ENCODE assay signal across 20 mouse cellular contexts in genomic region chr4:104999702-105000101, GRCm38 (mm10).
"Had no signal": no experiment of that assay in that cellular context is flagged by ENCODE, and none has a peak within 500 bp of the region (broad histone marks: within the 10 kb centered on the region; RNA-seq: fewer than 3 reads in every experiment).

No protein-coding gene starts in this region.

- H3K9ac ChIP-seq: intestine, embryonic 15.5 days; kidney, embryonic 15.5 days; liver, embryonic 13.5 days; lung, embryonic 15.5 days; midbrain, embryonic 13.5 days; neural tube, embryonic 13.5 days had no signal

- H3K4me2 ChIP-seq: intestine, embryonic 15.5 days; kidney, embryonic 15.5 days; liver, embryonic 13.5 days; lung, embryonic 15.5 days; midbrain, embryonic 13.5 days; neural tube, embryonic 13.5 days had no signal

- H3K27ac ChIP-seq: intestine, embryonic 15.5 days; kidney, embryonic 15.5 days; left cerebral cortex, adult 2 months; liver, embryonic 13.5 days; lung, embryonic 15.5 days; midbrain, embryonic 10.5 days; midbrain, embryonic 13.5 days; neural tube, embryonic 13.5 days; stomach, postnatal 0 days had no signal

- ATAC-seq: intestine, embryonic 15.5 days; midbrain, embryonic 13.5 days; midbrain, embryonic 16.5 days had no signal

- H3K4me3 ChIP-seq: intestine, embryonic 15.5 days; kidney, embryonic 15.5 days; left cerebral cortex, adult 2 months; liver, embryonic 13.5 days; lung, embryonic 15.5 days; megakaryocyte, embryonic 14.5 days; midbrain, embryonic 10.5 days; midbrain, embryonic 13.5 days; myocyte; neural tube, embryonic 13.5 days had no signal

- H3K27me3 ChIP-seq: intestine, embryonic 15.5 days; kidney, embryonic 15.5 days; liver, embryonic 13.5 days; lung, embryonic 15.5 days; megakaryocyte, embryonic 14.5 days; midbrain, embryonic 13.5 days; neural tube, embryonic 13.5 days had no signal

- H3K36me3 ChIP-seq: intestine, embryonic 15.5 days; kidney, embryonic 15.5 days; liver, embryonic 13.5 days; lung, embryonic 15.5 days; midbrain, embryonic 10.5 days; midbrain, embryonic 13.5 days; neural tube, embryonic 13.5 days had no signal

- H3K9me3 ChIP-seq: intestine, embryonic 15.5 days; kidney, embryonic 15.5 days; liver, embryonic 13.5 days; lung, embryonic 15.5 days; midbrain, embryonic 10.5 days; midbrain, embryonic 13.5 days; neural tube, embryonic 13.5 days had no signal

- DNase-seq: kidney, adult 18-20 months; kidney, postnatal 14 days; layer of hippocampus, postnatal 36 days; liver, embryonic 13.5 days; lung, postnatal 10 days; lung, postnatal 36 days; thymus, adult 2 months; thymus, postnatal 14 days; thymus, postnatal 4 days had no signal

- H3K4me1 ChIP-seq: intestine, embryonic 15.5 days; kidney, embryonic 15.5 days; liver, embryonic 13.5 days; lung, embryonic 15.5 days; megakaryocyte, embryonic 14.5 days; midbrain, embryonic 10.5 days; midbrain, embryonic 13.5 days; neural tube, embryonic 13.5 days had no signal
